Mouse (Mus musculus) spleen, adult 2 months (tissue): ENCODE measurements around the gene Stbd1.

Experiments
- CTCF ChIP-seq: fragments of 200-500 bp; IDR thresholded peaks from 2 replicates; pipeline ENCODE4 v1.5.1; 2011; ENCODE audit warnings: mild to moderate bottlenecking, inconsistent platforms; ENCODE audit not compliant: insufficient read depth, insufficient read length, insufficient replicate concordance; ENCODE audit errors: extremely low read depth
- POLR2A ChIP-seq: fragments of 200-500 bp; IDR thresholded peaks from 2 replicates; pipeline ENCODE4 v1.6.1; 2011; ENCODE audit warnings: low read depth, low read length, inconsistent platforms

DNA sequence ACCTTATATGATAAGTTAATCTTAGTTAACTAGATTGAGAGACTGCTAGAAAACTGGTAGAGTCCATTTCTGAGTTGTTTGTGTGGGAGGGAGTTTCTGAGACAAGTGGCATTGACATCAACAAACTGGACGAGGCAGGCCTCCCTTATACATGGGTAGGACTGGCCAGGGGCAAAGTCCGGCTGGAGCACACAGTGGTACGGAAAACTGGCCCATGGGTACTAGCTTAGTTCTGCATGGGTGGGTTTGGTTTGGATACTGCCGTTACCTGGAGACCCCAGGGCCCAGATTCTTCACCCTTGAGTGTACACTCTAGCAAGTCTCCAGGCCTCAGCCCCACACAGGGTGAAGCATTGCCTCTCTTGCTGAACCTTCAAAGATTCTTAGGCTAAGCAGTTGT, 9.9 kb downstream of the Stbd1 start:
- TF ChIP-seq CTCF (no peak), POLR2A (no peak)
